Mouse (Mus musculus): ENCODE data around the gene Lrrfip2. TPM values are rescaled to one million over a fixed set of nuclear protein-coding genes. Genes with fewer than 3 reads are reported as not detected.

Gene Lrrfip2
- polyA plus RNA-seq, 1 experiment from 2014 or later, result 37.8 TPM

DNA sequence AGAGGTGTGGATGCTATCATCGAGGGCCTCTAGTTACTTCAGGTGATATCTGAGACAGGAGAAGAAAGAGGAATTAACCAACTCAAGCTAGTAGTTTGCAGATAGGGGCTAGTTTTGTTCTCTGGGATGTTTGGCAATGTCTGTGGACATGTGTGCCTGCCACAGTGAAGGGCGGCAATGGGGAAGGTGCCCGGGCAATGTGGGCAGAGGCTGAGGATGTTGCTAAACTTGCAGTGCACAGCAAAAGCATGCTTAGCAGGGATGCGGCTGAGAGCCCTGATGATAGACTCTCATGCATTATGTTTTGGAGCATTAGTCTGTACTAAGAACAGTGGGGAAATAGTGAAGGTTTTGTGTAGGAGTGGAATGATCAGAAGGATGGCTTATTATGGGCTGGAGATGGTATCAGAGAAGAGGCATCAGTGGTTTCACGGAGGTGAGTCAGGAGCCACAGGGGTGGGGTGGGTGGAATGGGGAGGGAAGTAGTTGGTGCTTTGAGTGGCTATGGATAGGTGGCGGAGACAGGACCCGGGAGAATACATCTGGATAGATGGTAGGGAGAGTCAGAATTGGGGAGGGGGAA, 28.9 kb downstream of the Lrrfip2 start:
- H3K4me2 ChIP-seq (replicated peaks; ENCODE audit: low read depth, low read length), result no peak overlapping the region
- 0 out of 2 replicates have a peak, but pooled peaks cover 3% of the 10 kb centered on the region for H3K36me3 ChIP-seq (ENCODE audit: control insufficient read depth, insufficient read depth, low read length)
- no peak for ATAC-seq (ENCODE audit: low FRiP score, low TSS enrichment)
- H3K27ac ChIP-seq (ENCODE audit: low read depth, low read length), result no peak overlapping the region
- no peaks in the 10 kb centered on the region for H3K27me3 ChIP-seq (ENCODE audit: control insufficient read depth, insufficient read depth, low read length)
- WGBS, result 91% methylated on average over 7 of the region's 7 CpGs
- no peak overlapping the region for H3K9ac ChIP-seq (ENCODE audit: low read depth, low read length)
- H3K4me3 ChIP-seq (ENCODE audit: low read length), result no peak overlapping the region
- peaks cover 17% of the 10 kb centered on the region for H3K4me1 ChIP-seq (ENCODE audit: control insufficient read depth, insufficient read depth, low read length)
- no peaks in the 10 kb centered on the region for H3K9me3 ChIP-seq (ENCODE audit: control insufficient read depth, low read length)

DNA sequence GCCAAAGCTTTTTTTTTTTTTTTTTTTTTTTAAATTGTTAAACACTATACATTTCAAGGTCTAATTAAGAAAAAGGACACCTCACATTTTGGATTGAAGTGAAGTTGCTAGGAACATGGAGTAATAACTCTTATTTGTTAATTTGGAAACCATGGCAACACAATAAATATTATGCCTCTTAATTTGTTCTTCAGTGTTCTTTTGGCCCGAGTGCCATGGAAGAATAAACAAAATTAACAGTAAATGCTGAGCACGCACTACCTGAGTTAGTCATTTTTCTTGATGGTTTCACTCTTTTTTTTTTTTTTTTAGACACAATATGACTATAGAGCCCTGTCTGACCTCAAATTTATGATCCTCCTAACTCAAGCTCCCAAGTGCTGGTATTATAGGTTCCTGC, 30.6 kb downstream of the Lrrfip2 start:
- no peak overlapping the region for H3K9ac ChIP-seq (ENCODE audit: low read depth, low read length)
- 68% methylated on average over 2 of the region's 2 CpGs for WGBS
- no peaks in the 10 kb centered on the region for H3K9me3 ChIP-seq (ENCODE audit: control insufficient read depth, low read length)
- H3K4me2 ChIP-seq (replicated peaks; ENCODE audit: low read depth, low read length), result no peak overlapping the region
- no peak overlapping the region for H3K4me3 ChIP-seq (ENCODE audit: low read length)
- peaks cover 17% of the 10 kb centered on the region for H3K4me1 ChIP-seq (ENCODE audit: control insufficient read depth, insufficient read depth, low read length)
- H3K36me3 ChIP-seq (ENCODE audit: control insufficient read depth, insufficient read depth, low read length), result no peaks in the 10 kb centered on the region
- H3K27me3 ChIP-seq (ENCODE audit: control insufficient read depth, insufficient read depth, low read length), result no peaks in the 10 kb centered on the region
- no peak overlapping the region for H3K27ac ChIP-seq (ENCODE audit: low read depth, low read length)
- no peak for ATAC-seq (ENCODE audit: low FRiP score, low TSS enrichment)

DNA sequence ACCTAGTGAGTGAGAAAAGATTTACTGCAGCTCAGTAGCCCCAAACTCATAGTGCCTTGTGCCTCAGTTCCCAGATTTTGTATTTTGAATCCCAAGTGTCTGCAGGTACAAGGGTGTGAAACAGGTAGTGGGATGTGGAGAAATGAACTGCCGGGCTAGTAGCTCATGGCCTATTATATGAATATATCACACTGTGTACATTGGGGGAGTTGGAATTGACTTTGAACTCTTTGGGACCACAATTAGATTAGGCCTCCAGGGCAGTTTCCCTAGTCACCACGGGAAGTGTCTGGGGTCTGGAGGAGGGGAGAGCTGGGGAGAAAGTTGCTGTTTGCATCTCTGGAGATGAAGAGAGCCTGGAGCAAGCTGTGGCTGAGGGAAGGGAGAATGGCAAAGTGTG, 31.0 kb downstream of the Lrrfip2 start:
- no peaks in the 10 kb centered on the region for H3K27me3 ChIP-seq (ENCODE audit: control insufficient read depth, insufficient read depth, low read length)
- H3K36me3 ChIP-seq (ENCODE audit: control insufficient read depth, insufficient read depth, low read length), result no peaks in the 10 kb centered on the region
- no peak overlapping the region for H3K9ac ChIP-seq (ENCODE audit: low read depth, low read length)
- H3K27ac ChIP-seq (ENCODE audit: low read depth, low read length), result no peak overlapping the region
- WGBS, result 37% methylated on average over 2 of the region's 2 CpGs
- H3K4me3 ChIP-seq (ENCODE audit: low read length), result no peak overlapping the region
- no peak for ATAC-seq (ENCODE audit: low FRiP score, low TSS enrichment)
- H3K9me3 ChIP-seq (ENCODE audit: control insufficient read depth, low read length), result no peaks in the 10 kb centered on the region
- peaks cover 17% of the 10 kb centered on the region for H3K4me1 ChIP-seq (ENCODE audit: control insufficient read depth, insufficient read depth, low read length)
- H3K4me2 ChIP-seq (replicated peaks; ENCODE audit: low read depth, low read length), result no peak overlapping the region

DNA sequence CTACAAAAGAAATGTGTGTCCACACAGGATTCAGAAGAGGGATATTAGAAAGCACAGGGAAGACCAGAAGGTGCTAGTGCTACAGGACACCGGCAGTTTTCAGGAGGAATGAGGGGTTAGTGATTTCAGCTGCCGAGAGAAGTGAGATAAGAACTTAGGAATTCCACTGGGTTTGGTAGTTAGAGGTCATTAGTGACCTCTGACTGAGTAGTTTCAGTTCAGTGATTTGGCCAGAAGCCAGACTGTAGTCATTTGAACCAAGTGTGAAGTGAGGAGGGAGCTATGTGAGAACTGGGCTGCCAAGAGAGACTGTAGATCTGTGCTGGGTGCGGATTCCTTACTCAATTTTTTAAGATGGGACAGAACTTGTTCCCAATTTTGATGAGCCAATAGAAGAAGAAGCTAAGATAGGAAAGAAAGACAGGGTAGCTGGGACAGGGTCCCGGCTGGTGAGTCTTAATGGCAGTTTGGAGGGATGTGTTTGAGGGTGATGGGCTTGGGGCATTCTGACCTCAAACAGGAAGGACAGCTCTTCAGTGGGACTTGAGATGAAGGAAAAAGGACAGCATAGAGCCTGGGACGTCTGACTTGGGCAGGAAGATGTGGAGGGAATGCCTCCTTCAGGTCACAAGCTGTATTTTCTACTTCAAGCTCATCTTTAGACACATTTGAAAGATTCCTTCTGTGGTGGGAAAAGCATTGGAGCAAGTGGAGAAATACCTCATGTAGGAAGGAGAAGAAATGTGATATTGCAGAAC, 32.0 kb downstream of the Lrrfip2 start:
- H3K4me2 ChIP-seq (replicated peaks; ENCODE audit: low read depth, low read length), result no peak overlapping the region
- 28% methylated on average over 5 of the region's 5 CpGs for WGBS
- ATAC-seq (ENCODE audit: low FRiP score, low TSS enrichment), result peak; percentile 79; the same call in 1 of the 2 replicates
- H3K4me3 ChIP-seq (ENCODE audit: low read length), result no peak overlapping the region
- H3K36me3 ChIP-seq (ENCODE audit: control insufficient read depth, insufficient read depth, low read length), result no peaks in the 10 kb centered on the region
- peaks cover 17% of the 10 kb centered on the region for H3K4me1 ChIP-seq (ENCODE audit: control insufficient read depth, insufficient read depth, low read length)
- no peaks in the 10 kb centered on the region for H3K27me3 ChIP-seq (ENCODE audit: control insufficient read depth, insufficient read depth, low read length)
- no peak overlapping the region for H3K9ac ChIP-seq (ENCODE audit: low read depth, low read length)
- no peak overlapping the region for H3K27ac ChIP-seq (ENCODE audit: low read depth, low read length)
- H3K9me3 ChIP-seq (ENCODE audit: control insufficient read depth, low read length), result no peaks in the 10 kb centered on the region

DNA sequence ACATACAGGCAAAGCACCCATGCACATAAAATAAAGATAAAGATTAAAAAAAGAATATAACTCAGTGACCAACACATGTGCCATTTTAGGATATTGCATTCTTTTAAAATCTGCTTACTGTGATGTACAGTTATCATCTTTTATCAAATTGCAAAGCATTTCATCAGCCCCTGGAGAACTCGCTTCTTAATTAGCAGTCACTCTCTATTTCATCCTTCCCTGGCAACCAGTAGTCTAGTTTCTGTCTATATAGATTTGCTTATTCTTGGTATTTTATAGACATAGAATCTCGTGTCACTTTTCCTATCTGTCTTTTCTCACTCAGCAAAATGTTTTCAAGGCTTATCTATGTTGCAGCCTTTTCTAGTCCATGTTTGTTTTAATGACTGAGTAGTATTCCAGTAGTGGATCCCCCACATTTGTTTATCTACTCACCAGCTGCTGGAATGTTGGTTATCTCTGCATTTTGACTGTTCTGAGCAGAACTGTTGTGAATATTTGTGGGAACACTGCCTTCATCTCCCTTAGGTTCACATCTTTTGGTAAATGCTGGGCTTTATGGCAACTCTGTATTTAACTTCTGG, 35.0 kb downstream of the Lrrfip2 start:
- no peak for ATAC-seq (ENCODE audit: low FRiP score, low TSS enrichment)
- Histone ChIP-seq H3K4me3 (ENCODE audit: low read length) (no peak overlapping the region), H3K4me2 (replicated peaks; ENCODE audit: low read depth, low read length) (no peak overlapping the region), H3K27ac (ENCODE audit: low read depth, low read length) (no peak overlapping the region), H3K9me3 (ENCODE audit: control insufficient read depth, low read length) (no peaks in the 10 kb centered on the region), H3K4me1 (ENCODE audit: control insufficient read depth, insufficient read depth, low read length) (peaks cover 17% of the 10 kb centered on the region), H3K27me3 (ENCODE audit: control insufficient read depth, insufficient read depth, low read length) (no peaks in the 10 kb centered on the region), H3K9ac (ENCODE audit: low read depth, low read length) (no peak overlapping the region), H3K36me3 (ENCODE audit: control insufficient read depth, insufficient read depth, low read length) (no peaks in the 10 kb centered on the region)
- WGBS, result 89% methylated on average over 2 of the region's 2 CpGs

DNA sequence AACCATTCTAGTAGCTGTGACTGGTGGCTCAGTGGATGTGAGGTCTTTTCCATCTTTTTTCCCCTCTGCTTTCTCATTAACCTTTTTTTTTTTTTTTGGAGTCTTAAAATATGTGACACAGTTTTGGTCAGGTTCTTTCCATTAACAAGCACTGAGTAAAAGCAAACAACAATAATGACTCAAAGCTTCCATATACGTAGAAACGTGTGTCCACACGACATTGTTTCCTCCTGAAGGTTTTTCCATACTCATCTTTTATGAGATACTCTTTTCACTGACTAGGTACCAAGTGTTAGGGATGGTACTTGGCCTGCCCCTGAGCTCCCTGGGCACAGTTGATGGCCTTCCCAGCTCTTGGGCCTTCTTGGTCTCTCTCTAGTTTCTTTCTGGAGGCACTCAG, 35.6 kb downstream of the Lrrfip2 start:
- no peak for ATAC-seq (ENCODE audit: low FRiP score, low TSS enrichment)
- no peak overlapping the region for H3K9ac ChIP-seq (ENCODE audit: low read depth, low read length)
- H3K27ac ChIP-seq (ENCODE audit: low read depth, low read length), result no peak overlapping the region
- WGBS, result 99% methylated on average over 3 of the region's 3 CpGs
- no peaks in the 10 kb centered on the region for H3K27me3 ChIP-seq (ENCODE audit: control insufficient read depth, insufficient read depth, low read length)
- no peaks in the 10 kb centered on the region for H3K36me3 ChIP-seq (ENCODE audit: control insufficient read depth, insufficient read depth, low read length)
- no peaks in the 10 kb centered on the region for H3K9me3 ChIP-seq (ENCODE audit: control insufficient read depth, low read length)
- no peak overlapping the region for H3K4me2 ChIP-seq (replicated peaks; ENCODE audit: low read depth, low read length)
- H3K4me1 ChIP-seq (ENCODE audit: control insufficient read depth, insufficient read depth, low read length), result peaks cover 17% of the 10 kb centered on the region
- no peak overlapping the region for H3K4me3 ChIP-seq (ENCODE audit: low read length)

DNA sequence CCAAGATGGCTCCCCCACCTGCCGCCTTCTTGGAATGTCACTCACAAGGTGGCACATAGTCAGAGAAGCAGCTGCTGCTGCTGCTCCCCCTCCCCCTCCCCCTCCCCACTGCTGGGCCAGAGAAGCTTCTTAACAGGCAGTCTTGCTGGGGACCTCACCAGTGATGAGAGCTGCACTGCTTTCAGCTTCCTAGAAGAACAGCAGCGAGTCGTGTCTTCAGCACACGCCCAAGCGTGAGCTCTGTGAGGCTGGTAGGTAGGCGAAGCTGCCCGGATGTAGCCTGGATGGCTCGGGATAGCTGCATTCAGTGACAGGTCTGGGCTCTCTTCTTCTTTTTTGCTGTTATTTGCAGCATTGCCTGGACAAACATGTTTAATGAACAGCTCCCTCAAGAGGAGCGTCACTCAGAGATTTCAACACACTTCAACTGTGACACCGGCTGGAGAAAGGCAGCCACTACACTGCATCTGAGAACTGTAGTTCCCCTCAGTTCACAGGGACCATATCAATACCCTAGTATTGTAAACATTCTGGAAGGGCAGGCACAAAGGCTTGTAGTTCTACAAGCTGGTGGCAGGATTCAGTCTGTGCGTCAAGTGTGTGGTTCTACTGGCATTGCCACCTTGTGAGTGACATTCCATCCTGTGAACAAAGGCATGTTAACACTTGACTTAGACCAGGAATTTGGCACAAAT, 38.5 kb downstream of the Lrrfip2 start:
- no peak overlapping the region for H3K4me3 ChIP-seq (ENCODE audit: low read length)
- no peak overlapping the region for H3K27ac ChIP-seq (ENCODE audit: low read depth, low read length)
- WGBS, result 93% methylated on average over 11 of the region's 11 CpGs
- ATAC-seq (ENCODE audit: low FRiP score, low TSS enrichment), result no peak
- no peaks in the 10 kb centered on the region for H3K27me3 ChIP-seq (ENCODE audit: control insufficient read depth, insufficient read depth, low read length)
- H3K9ac ChIP-seq (ENCODE audit: low read depth, low read length), result no peak overlapping the region
- H3K4me1 ChIP-seq (ENCODE audit: control insufficient read depth, insufficient read depth, low read length), result no peaks in the 10 kb centered on the region
- no peaks in the 10 kb centered on the region for H3K9me3 ChIP-seq (ENCODE audit: control insufficient read depth, low read length)
- no peak overlapping the region for H3K4me2 ChIP-seq (replicated peaks; ENCODE audit: low read depth, low read length)
- H3K36me3 ChIP-seq (ENCODE audit: control insufficient read depth, insufficient read depth, low read length), result no peaks in the 10 kb centered on the region

DNA sequence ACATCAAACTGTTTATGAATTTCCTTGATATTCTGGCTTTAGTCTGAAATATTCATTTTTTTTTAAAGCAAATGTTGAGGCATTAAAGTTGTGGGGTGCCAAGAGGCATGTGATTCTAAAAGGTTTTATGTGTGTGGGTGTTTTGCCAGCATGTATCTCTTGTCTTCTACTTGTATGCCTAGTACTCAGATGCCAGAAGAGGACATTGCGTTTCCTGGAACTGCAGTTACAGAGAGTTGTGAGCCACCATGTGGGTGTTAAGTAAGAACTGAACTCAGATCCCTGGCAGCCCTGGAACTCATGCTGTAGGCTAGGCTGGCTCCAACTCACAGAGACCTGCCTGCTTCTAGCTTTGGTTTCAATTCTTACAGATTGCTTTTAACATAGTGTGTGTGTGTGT, 42.2 kb downstream of the Lrrfip2 start:
- Histone ChIP-seq H3K27ac (ENCODE audit: low read depth, low read length) (no peak overlapping the region), H3K4me3 (ENCODE audit: low read length) (no peak overlapping the region), H3K4me1 (ENCODE audit: control insufficient read depth, insufficient read depth, low read length) (no peaks in the 10 kb centered on the region), H3K4me2 (replicated peaks; ENCODE audit: low read depth, low read length) (no peak overlapping the region), H3K9me3 (ENCODE audit: control insufficient read depth, low read length) (no peaks in the 10 kb centered on the region), H3K9ac (ENCODE audit: low read depth, low read length) (no peak overlapping the region), H3K36me3 (ENCODE audit: control insufficient read depth, insufficient read depth, low read length) (no peaks in the 10 kb centered on the region; the same call in 1 of the 2 replicates), H3K27me3 (ENCODE audit: control insufficient read depth, insufficient read depth, low read length) (no peaks in the 10 kb centered on the region)
- no peak for ATAC-seq (ENCODE audit: low FRiP score, low TSS enrichment)
- 90% methylated on average over 1 of the region's 1 CpGs for WGBS

DNA sequence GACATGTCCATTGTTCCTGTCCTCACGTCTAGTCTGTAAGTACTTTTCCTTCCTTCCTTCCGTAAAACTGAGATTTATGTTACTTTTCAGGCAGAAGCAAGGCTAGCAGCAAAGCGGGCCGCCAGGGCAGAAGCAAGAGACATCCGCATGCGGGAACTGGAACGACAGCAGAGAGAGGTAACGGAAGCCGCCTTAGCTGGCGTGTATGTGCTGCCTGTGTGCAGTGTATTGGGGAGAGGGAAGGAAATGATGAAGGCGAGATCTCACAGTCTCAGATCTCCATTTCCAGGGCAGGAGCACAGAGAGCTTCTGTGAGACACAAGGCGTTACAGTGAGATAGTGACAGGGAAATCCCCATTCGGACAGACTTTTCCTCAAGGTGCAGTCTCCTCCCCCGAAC, 43.8 kb downstream of the Lrrfip2 start:
- Histone ChIP-seq H3K4me2 (replicated peaks; ENCODE audit: low read depth, low read length) (no peak overlapping the region), H3K36me3 (ENCODE audit: control insufficient read depth, insufficient read depth, low read length) (no peaks in the 10 kb centered on the region; the same call in 1 of the 2 replicates), H3K9me3 (ENCODE audit: control insufficient read depth, low read length) (no peaks in the 10 kb centered on the region), H3K4me3 (ENCODE audit: low read length) (no peak overlapping the region), H3K9ac (ENCODE audit: low read depth, low read length) (no peak overlapping the region), H3K4me1 (ENCODE audit: control insufficient read depth, insufficient read depth, low read length) (no peaks in the 10 kb centered on the region), H3K27me3 (ENCODE audit: control insufficient read depth, insufficient read depth, low read length) (no peaks in the 10 kb centered on the region), H3K27ac (ENCODE audit: low read depth, low read length) (no peak overlapping the region)
- WGBS, result 77% methylated on average over 14 of the region's 14 CpGs
- ATAC-seq (ENCODE audit: low FRiP score, low TSS enrichment), result no peak

Measured in kidney, embryonic 14.5 days (tissue).